Mouse (Mus musculus) testis, adult 2 months (tissue): ENCODE data around the gene Rhoc.

Experiments
- CTCF ChIP-seq: fragments of 200-500 bp; IDR thresholded peaks from 2 replicates; pipeline ENCODE4 v1.5.1; 2012; ENCODE audit warnings: low read depth, mild to moderate bottlenecking, inconsistent platforms, low read length, moderate library complexity; ENCODE audit not compliant: control insufficient read depth, insufficient read depth, insufficient replicate concordance
- POLR2A ChIP-seq: fragments of 200-500 bp; IDR thresholded peaks from 2 replicates; pipeline ENCODE4 v1.6.1; 2012; ENCODE audit warnings: low read depth, mild to moderate bottlenecking, inconsistent platforms, low read length, moderate library complexity; ENCODE audit not compliant: control insufficient read depth

- TF ChIP-seq CTCF (no peak), POLR2A (no peak)
These were observed 21.0 kb upstream of the Rhoc start for GRCm38 (mm10) chr3:104767141-104767540.
